Mouse (Mus musculus): ENCODE data around the gene Cdc42bpg. TPM values are rescaled to one million over a fixed set of nuclear protein-coding genes. Genes with fewer than 3 reads are reported as not detected.

The Cdc42bpg gene
- polyA plus RNA-seq (2012; ENCODE audit: low replicate concordance) = 12.1 and 13.6 TPM in 2 replicates

DNA sequence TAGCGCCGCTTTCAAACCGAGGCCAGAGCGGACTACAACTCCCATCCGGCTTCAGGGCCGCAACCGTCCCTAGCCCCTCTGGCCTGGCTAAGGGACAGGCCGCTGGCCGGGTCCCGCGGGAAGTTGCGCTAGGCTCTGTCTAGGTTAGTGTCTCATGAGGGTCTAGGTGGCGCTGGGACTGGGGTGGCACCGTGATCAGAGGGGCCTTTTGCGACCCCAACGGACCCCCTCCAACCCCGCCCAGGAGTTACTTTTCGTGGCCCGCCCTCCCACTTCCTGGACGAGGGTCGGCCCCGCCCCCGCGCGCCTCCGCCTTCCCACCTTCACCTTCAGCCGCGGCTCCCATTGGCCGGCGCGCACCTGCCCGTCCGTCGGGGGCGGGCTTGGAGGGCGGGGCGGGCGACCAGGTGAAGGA is at the start of gene Cdc42bpg:
Cdc42bpg (plus strand) TSS at position 320 of the 415 bp plus-strand sequence.

DNA sequence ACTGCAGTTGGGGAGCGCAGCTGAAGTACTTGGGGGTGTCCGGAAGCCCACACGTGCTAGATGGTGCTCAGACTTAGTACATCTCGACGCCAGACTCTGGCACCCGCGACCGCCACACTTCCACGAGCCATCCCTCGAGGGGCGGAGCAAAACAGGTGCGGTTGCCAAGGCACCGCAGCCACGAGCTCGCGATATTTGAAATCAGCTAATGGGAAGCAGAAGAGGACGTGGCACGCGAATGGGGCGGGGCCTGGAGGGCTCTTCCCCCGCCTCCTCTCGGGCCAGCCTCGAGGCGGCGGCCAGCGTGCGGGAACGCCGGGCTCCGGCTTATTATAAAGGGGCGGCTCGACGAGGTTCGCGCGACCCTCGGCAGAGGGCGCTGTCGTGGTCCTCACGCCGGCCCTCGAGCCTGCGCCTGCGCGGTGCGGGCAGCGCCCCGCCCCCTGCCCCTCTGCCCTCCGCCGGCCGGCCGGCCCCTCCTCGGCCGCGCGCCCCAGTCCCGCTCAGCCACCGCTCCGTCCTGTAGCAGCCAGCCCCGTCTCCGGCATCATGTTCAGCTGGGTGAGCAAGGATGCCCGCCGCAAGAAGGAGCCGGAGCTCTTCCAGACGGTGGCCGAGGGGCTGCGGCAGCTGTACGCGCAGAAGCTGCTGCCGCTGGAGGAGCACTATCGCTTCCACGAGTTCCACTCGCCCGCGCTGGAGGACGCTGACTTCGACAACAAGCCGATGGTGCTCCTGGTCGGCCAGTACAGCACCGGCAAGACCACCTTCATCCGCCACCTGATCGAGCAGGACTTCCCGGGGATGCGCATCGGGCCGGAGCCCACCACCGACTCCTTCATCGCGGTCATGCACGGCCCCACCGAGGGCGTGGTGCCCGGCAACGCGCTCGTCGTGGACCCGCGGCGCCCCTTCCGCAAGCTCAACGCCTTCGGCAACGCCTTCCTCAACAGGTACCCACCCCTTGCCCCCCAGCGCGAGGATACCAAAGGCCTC is 29.5 kb upstream of the Cdc42bpg start, which contains the start of gene Ehd1:
Ehd1 (plus strand) TSS at position 300 of the 996 bp plus-strand sequence.

DNA sequence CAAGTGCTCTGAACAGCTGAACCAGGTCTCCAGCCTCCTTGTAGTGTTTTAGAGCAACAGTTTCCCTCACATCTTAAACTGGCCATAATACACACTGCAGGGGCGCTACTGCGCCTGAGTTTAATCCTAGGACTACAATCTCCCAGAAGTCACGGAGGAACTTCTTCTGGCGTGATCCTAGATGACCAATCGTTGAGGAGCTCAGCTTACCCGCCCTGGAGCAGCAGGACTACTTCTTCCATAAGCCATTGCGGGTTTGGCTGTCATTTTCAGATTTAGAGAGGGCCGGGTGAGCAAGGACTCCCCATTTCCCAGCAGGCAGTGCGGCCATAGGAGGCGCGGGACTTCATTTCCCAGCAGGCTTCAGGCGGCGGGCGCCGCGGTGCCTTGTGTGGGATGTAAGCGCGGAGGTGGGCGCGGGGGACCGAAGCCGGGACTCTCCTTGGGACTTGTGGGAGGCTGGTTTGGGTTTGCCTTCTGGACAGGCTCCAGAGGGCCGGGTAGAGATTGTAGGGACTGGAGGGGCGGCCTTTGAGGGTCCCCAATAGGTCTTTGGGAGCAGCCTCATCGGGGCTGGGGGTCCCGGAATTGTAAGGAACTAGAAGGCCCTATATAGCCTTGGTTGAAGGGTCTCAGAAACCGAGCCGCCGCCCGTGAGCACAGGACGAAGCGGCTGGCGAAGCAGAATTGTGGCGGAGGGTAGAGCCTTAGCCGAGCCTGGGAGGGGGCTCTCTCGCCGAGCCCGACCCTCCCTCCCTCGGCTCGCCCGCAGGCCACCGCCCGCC is 28.6 kb downstream of the Cdc42bpg start, which contains the start of gene Men1:
Men1 (plus strand) TSS at position 307 of the 785 bp plus-strand sequence.

DNA sequence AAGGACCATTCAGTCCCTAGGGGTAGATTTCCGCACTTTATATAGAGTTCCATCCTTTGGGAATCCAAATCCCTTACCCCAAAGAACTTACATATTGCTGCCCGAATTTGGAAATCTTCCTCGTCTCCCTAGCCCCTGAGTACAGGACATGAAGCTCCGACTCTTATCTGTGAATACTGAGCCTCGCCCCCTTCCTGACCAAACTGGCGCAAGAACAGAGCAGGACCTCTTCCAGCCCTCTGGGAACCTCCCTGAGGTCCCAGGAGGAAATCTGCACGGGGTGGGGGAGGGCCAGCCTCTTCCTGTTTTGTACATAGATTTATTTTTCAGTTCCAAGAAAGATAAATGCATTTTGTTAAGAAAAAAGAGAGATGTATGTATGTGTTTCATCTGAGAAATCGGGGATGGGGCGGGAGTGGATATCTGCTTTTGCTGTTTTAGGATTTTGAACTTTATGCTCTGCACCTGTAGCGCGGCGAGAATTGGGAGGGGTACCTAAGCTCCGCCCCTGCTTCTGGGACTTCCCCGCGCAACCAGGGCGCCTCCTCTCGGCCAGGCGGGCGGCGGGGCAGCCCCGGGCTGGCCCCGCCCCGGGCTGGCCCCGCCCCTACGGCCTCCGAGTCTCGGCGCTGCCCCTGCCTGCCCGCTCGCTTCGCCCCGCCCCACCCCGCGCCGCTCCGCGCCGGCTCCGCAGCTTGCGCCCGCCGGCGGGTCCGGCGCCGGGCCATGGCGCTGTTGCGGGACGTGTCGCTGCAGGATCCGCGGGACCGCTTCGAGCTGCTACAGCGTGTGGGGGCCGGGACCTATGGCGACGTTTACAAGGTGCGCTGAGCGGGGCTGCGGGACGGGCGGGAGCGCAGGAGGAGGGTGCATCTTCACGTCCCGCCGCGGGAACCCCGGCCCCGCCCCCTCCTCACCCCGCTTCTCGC is 34.5 kb downstream of the Cdc42bpg start, which contains the start of gene Map4k2:
Map4k2 (plus strand) TSS at position 612 of the 929 bp plus-strand sequence.

DNA sequence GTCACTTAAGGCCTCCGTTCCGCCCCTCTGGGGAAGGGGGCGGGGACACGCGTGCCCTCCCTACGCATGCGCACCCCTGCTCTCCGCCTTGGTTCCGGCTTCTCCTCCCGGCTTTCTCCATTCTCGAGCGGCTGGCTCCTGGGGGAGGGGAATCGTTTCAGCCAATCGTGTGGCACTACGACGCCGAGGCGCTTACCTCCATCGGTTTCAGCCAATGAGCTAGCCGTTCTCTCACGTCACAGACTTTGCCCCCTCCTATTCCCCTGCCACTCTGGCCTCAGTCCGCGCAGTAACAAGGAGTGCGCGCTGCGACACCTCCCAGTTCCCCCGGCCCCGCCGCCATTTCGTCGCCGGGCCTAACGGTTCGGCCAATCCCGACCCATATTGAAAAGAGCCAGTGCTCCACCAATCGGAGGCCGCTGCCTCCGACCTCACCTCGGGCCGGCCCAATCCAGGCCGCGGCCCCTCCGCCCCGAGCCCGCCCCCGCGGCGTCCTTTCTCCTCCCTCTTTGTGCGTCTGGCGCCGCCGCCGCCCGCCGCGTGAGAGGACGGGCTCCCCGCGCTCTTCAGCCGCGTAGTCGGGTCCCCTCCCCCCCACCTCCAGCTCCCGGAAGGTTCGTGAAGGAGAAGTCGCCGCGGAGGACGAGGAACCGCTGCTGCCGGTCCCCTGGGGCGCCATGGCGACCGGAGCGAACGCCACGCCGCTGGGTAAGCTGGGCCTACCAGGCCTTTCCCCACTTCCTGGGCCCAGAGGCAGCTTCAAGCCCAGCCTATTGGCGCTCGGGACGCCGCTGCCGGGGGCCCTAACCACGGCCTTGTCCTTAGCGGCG is 57.4 kb downstream of the Cdc42bpg start, which contains the start of gene Sf1:
Sf1 (plus strand) TSS at position 280 of the 830 bp plus-strand sequence.

Other genes with a start within 250 kb of the Cdc42bpg start
- 36.6 and 41.0 TPM in 2 replicates for gene Mrpl49, start 248.7 kb upstream of the Cdc42bpg start, polyA plus RNA-seq (2012; ENCODE audit: low replicate concordance)
- 2,048 and 2,675 TPM in 2 replicates for gene Fau, start 248.6 kb upstream of the Cdc42bpg start, polyA plus RNA-seq (2012; ENCODE audit: low replicate concordance)
- 70.2 and 84.6 TPM in 2 replicates for gene Znhit2, start 245.3 kb upstream of the Cdc42bpg start, polyA plus RNA-seq (2012; ENCODE audit: low replicate concordance)
- gene Tm7sf2, start 238.1 kb upstream of the Cdc42bpg start, polyA plus RNA-seq (2012; ENCODE audit: low replicate concordance) = 15.8 and 19.5 TPM in 2 replicates
- 35.5 and 99.7 TPM in 2 replicates for gene Vps51, start 229.2 kb upstream of the Cdc42bpg start, polyA plus RNA-seq (2012; ENCODE audit: low replicate concordance)
- not detected in 2 replicates for gene Tmem262, start 226.4 kb upstream of the Cdc42bpg start, polyA plus RNA-seq (2012; ENCODE audit: low replicate concordance)
- gene Gm28374, start 224.2 kb upstream of the Cdc42bpg start, polyA plus RNA-seq (2012; ENCODE audit: low replicate concordance) = 0.28 and 0.30 TPM in 2 replicates
- 50.1 and 66.4 TPM in 2 replicates for gene Zfpl1, start 221.5 kb upstream of the Cdc42bpg start, polyA plus RNA-seq (2012; ENCODE audit: low replicate concordance)
- 7.7 and 8.7 TPM in 2 replicates for gene Cdca5, start 221.5 kb upstream of the Cdc42bpg start, polyA plus RNA-seq (2012; ENCODE audit: low replicate concordance)
- 3.5 and 18.8 TPM in 2 replicates for gene AC131692.1, start 212.0 kb upstream of the Cdc42bpg start, polyA plus RNA-seq (2012; ENCODE audit: low replicate concordance)
- gene Naaladl1, start 200.7 kb upstream of the Cdc42bpg start, polyA plus RNA-seq (2012; ENCODE audit: low replicate concordance) = 0.20 and 0.93 TPM in 2 replicates
- 87.4 and 104 TPM in 2 replicates for gene Sac3d1, start 187.8 kb upstream of the Cdc42bpg start, polyA plus RNA-seq (2012; ENCODE audit: low replicate concordance)
- gene Snx15, start 178.2 kb upstream of the Cdc42bpg start, polyA plus RNA-seq (2012; ENCODE audit: low replicate concordance) = 197 and 367 TPM in 2 replicates
- gene Batf2, start 165.5 kb upstream of the Cdc42bpg start, polyA plus RNA-seq (2012; ENCODE audit: low replicate concordance) = 0.21 and 2.0 TPM in 2 replicates
- 33.5 and 55.6 TPM in 2 replicates for gene Arl2, start 164.9 kb upstream of the Cdc42bpg start, polyA plus RNA-seq (2012; ENCODE audit: low replicate concordance)
- not detected in 2 replicates for gene Majin, start 122.1 kb upstream of the Cdc42bpg start, polyA plus RNA-seq (2012; ENCODE audit: low replicate concordance)
- not detected in 2 replicates for gene Gpha2, start 80.1 kb upstream of the Cdc42bpg start, polyA plus RNA-seq (2012; ENCODE audit: low replicate concordance)
- gene Ppp2r5b, start 70.6 kb upstream of the Cdc42bpg start, polyA plus RNA-seq (2012; ENCODE audit: low replicate concordance) = 283 and 355 TPM in 2 replicates
- gene Atg2a, start 64.8 kb upstream of the Cdc42bpg start, polyA plus RNA-seq (2012; ENCODE audit: low replicate concordance) = 79.9 and 150 TPM in 2 replicates
- gene Ehd1, start 29.7 kb upstream of the Cdc42bpg start, polyA plus RNA-seq (2012; ENCODE audit: low replicate concordance) = 333 and 398 TPM in 2 replicates
- 279 and 329 TPM in 2 replicates for gene Men1, start 28.5 kb downstream of the Cdc42bpg start, polyA plus RNA-seq (2012; ENCODE audit: low replicate concordance)
- gene Map4k2, start 34.7 kb downstream of the Cdc42bpg start, polyA plus RNA-seq (2012; ENCODE audit: low replicate concordance) = 79.8 and 117 TPM in 2 replicates
- 2,065 and 3,877 TPM in 2 replicates for gene Sf1, start 57.2 kb downstream of the Cdc42bpg start, polyA plus RNA-seq (2012; ENCODE audit: low replicate concordance)
- 0.40 and 0.41 TPM in 2 replicates for gene Pygm, start 77.9 kb downstream of the Cdc42bpg start, polyA plus RNA-seq (2012; ENCODE audit: low replicate concordance)
- gene Rasgrp2, start 92.9 kb downstream of the Cdc42bpg start, polyA plus RNA-seq (2012; ENCODE audit: low replicate concordance) = 50.7 and 61.7 TPM in 2 replicates
- 1.2 and 4.3 TPM in 2 replicates for gene Nrxn2, start 112.3 kb downstream of the Cdc42bpg start, polyA plus RNA-seq (2012; ENCODE audit: low replicate concordance)
- 0.41 TPM in 1 of 2 replicates, not detected in the other for gene Slc22a12, start 236.6 kb downstream of the Cdc42bpg start, polyA plus RNA-seq (2012; ENCODE audit: low replicate concordance)